Mouse (Mus musculus) bone marrow macrophage, adult 2 months (primary cell): ENCODE measurements around the gene Dhdh.

Source experiments
- CTCF ChIP-seq: IDR thresholded peaks from 2 replicates; pipeline ENCODE4 v1.5.1; 2012; ENCODE audit warnings: low read depth, mild to moderate bottlenecking, low read length, moderate library complexity
- POLR2A ChIP-seq: IDR thresholded peaks from 2 replicates; pipeline ENCODE4 v1.6.1; 2012; ENCODE audit warnings: mild to moderate bottlenecking, low read depth, low read length, borderline replicate concordance

DNA sequence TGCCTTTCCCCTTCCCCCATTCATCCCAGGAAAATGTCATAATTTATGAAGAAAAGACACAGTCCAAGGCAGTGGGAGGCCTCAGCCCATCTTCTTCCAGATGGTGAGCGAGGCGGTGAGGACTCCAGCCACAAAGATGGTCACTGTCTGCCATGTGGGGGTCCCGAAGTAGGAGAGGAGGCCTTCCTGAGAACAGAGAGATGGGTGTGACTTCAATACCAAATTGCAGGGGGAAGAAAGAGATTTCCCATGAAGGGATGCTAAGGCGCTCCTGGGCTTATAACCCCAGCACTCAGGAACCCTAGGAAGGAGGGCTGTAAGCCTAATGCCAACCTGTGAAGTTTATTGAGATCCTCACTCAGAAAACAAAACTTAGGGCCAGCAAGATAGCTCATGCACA lies 26.8 kb downstream of the Dhdh start:
- TF ChIP-seq CTCF (no peak), POLR2A (no peak)
